Mouse (Mus musculus) lung, adult 2 months (tissue): ENCODE measurements around the gene Ifnab.

Experiments used
- CTCF ChIP-seq: fragments of 200-500 bp; IDR thresholded peaks from 2 replicates; pipeline ENCODE4 v1.5.1; 2011; ENCODE audit warnings: mild to moderate bottlenecking, low read length, control low read depth; ENCODE audit not compliant: insufficient read depth
- POLR2A ChIP-seq: fragments of 200-500 bp; IDR thresholded peaks from 2 replicates; pipeline ENCODE4 v1.6.1; 2011; ENCODE audit warnings: low read depth, mild to moderate bottlenecking, control low read depth, low read length, borderline replicate concordance; ENCODE audit errors: extremely low read depth

DNA sequence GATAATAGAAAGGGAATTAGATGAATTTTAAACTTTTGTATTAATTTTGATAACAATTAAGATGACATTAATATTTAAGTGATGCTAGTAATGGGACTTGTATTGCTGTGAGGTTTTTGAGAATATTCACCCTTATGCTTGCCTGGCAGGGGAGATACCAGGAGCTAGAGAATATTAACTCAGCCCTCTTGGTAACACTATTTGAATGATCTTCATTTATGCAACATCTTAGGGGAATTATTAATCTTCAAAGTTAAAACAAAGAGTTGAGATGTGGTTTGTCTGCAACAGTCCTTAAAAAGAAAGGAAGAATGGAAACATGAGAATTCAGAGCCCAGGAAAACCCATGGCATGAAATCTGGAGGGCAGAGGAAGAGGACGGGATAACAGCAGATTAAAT lies 8.1 kb upstream of the Ifnab start:
- no peak for TF ChIP-seq POLR2A
- TF ChIP-seq CTCF = no peak
